Mouse (Mus musculus) midbrain, embryonic 10.5 days (tissue): ENCODE data around the gene Nxpe4. TPM values are rescaled to one million over a fixed set of nuclear protein-coding genes. Genes with fewer than 3 reads are reported as not detected.
A peak's percentile ranks its signal among the peaks of the same experiment; 100 is the strongest.
"Not testable (repeated sequence)": the region's sequence is repeated elsewhere in the genome, so short reads cannot be mapped to it uniquely, and the experiment has no call there.

Experiments used
- DNase-seq: peaks from one replicate; pipeline ENCODE4 v3.0.0-alpha.2; 2017; ENCODE audit warnings: low spot score
- H3K27ac ChIP-seq: fragments of 300-500 bp; sonication (generic); replicated peaks from 2 replicates; pipeline ENCODE4 v1.5.1; 2016; ENCODE audit warnings: mild to moderate bottlenecking
- H3K27me3 ChIP-seq: fragments of 300-500 bp; sonication (generic); 2 replicates; pipeline ENCODE4 v1.6.1; 2016; ENCODE audit warnings: low read depth, mild to moderate bottlenecking; ENCODE audit not compliant: poor library complexity, severe bottlenecking
- H3K36me3 ChIP-seq: fragments of 300-500 bp; sonication (generic); 2 replicates; pipeline ENCODE4 v1.6.1; 2016; ENCODE audit warnings: mild to moderate bottlenecking, moderate library complexity
- H3K4me1 ChIP-seq: fragments of 300-500 bp; sonication (generic); 2 replicates; pipeline ENCODE4 v1.6.1; 2016
- H3K4me3 ChIP-seq: fragments of 300-500 bp; sonication (generic); 2 replicates; pipeline ENCODE4 v1.5.1; 2016; ENCODE audit warnings: mild to moderate bottlenecking, moderate library complexity
- H3K9me3 ChIP-seq: fragments of 300-500 bp; sonication (generic); replicated peaks from 2 replicates; pipeline ENCODE4 v1.6.1; 2016; ENCODE audit warnings: mild to moderate bottlenecking
- WGBS: fragments of 180-500 bp; shearing (Covaris S2); methylation state at CpG from one replicate; pipeline ENCODE4 v1.1.7; 2016; 5-methylcytosine and 5-hydroxymethylcytosine counted together
- polyA plus RNA-seq: library from polyadenylated mRNA; unstranded; fragments of >200 nt; fragmentation: Nextera tagmentation; extraction: Ambion mirVana; gene quantifications from 2 replicates; pipeline ENCODE4 v1.2.1, GENCODE M21; 2016

Gene Nxpe4
- polyA plus RNA-seq = 5.3 and 6.2 TPM in 2 replicates

DNA sequence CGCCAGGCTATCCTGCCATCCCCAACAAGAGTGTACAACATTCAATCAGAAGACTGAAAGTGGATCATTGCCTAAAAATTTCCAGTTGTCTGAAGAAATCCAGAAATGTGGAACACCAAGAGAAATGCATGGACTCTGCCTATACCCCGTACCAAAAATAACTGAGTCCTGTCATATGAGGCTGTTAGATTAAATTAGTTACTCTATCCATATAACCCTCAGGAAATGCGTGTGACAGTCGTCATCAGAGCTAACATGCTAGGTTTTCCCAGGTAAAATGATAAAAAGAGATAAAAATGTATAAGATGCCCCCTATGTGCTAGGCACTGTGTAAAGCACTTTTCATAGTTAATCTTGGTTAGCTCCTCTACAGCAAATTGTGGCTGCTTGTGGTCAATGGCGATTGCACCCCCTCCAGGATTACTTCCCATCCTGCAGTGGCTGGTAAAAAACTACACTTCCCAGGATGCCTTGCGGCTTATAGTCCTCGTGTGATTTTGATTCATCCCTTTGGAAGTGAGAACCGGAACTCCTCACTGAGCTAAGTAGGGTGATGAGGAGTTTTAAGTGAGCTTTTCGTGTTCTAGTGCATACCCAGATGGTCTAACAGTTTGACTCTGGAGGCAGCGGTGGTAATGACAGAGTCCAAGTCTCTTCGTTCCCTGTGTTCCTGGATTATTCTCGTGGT lies at the start of gene Nxpe4:
TSS of gene Nxpe4 (plus strand) at position 519 of the 688 bp plus-strand sequence.
- Histone ChIP-seq H3K4me3 (peak within 1 kb of the TSS; percentile 57), H3K4me1 (peaks cover 13% of the 10 kb centered on the region), H3K27me3 (no peaks in the 10 kb centered on the region), H3K27ac (peak within 1 kb of the TSS; percentile 67), H3K9me3 (no peaks in the 10 kb centered on the region), H3K36me3 (0 out of 2 replicates have a peak, but pooled peaks cover 2% of the 10 kb centered on the region)
- 33% methylated on average over 12 of the region's 12 CpGs for WGBS
- DNase-seq = peak; percentile 79

GRCm38 (mm10) chr9:48126815-48127214 lies 35.0 kb upstream of the Nxpe4 start:
- WGBS = 37% methylated on average over 3 of the region's 3 CpGs
- Histone ChIP-seq H3K27me3 (no peaks in the 10 kb centered on the region), H3K4me3 (no peak overlapping the region), H3K4me1 (no peaks in the 10 kb centered on the region), H3K9me3 (no peaks in the 10 kb centered on the region), H3K27ac (no peak overlapping the region), H3K36me3 (no peaks in the 10 kb centered on the region)
- no peak for DNase-seq

DNA sequence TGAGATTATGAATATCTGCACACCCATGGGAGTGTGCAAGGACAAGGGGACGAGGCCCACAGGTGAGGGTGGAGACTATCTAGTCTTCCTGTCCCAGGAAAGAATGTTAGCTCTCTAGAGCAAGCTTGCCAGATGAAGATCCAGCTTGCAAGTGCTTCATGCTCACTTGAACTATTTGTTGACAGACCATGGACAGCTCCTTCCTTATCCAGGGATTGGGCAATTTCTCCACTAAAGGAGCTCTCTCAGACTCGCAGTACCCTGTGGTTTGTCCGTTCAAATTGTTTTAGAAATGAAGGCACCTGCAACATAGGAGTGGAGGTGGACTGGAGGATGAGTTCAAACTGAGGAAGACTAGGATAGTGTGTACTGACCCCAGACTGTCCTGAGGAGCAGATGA lies 24.3 kb upstream of the Nxpe4 start:
- no peak for DNase-seq
- Histone ChIP-seq H3K4me1 (peaks cover 19% of the 10 kb centered on the region), H3K36me3 (no peaks in the 10 kb centered on the region), H3K4me3 (no peak overlapping the region), H3K27ac (no peak overlapping the region), H3K27me3 (peaks cover 74% of the 10 kb centered on the region), H3K9me3 (no peaks in the 10 kb centered on the region)
- WGBS = 53% methylated on average over 3 of the region's 3 CpGs

DNA sequence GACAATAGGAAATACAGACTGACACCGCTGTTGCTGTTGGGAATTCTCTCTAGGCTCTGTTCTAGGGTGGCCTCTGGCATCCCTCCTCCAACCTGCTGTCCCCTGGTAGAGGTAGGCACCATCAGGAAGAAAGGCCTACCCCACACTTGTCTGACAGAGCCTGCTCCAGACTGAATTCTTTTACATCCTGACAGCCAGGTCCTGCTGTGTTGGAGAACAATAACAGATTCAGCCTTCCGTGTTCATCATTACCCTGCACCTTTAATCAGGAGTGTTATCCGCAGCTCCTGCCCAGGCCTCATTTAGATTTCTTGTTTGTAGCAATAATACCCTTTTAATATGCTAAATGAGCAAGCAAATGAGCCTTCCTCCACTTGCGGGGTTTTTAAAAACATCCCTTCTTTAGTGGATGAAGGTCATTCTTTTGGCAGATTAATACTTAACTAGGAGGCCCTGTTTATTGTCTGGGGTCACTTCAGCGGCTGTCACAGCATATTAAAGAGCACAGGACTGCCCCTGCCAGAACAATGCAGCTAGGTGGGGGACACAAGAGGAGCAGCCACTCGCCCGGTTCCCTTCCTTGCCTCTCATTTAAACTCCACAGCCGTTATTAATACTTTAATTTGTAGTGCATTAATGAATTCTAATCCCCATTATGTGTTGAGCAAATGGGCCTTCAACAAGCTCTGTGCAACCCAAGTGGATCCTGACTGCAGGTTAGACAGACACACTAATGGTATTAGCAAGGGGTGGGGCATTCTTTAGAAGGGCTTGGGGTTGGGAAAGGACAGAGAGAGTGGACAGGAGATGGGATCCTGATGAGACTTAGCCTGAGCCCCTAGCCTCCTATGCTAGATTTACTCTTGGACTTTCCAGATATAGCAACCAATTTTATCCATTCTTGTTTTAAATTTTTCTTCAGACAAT lies 21.1 kb upstream of the Nxpe4 start:
- peak; percentile 17 for DNase-seq
- 10% methylated on average over 8 of the region's 8 CpGs for WGBS
- Histone ChIP-seq H3K27ac (no peak overlapping the region), H3K4me1 (peaks cover 21% of the 10 kb centered on the region), H3K27me3 (peaks cover 91% of the 10 kb centered on the region), H3K4me3 (no peak overlapping the region), H3K9me3 (no peaks in the 10 kb centered on the region), H3K36me3 (no peaks in the 10 kb centered on the region)

DNA sequence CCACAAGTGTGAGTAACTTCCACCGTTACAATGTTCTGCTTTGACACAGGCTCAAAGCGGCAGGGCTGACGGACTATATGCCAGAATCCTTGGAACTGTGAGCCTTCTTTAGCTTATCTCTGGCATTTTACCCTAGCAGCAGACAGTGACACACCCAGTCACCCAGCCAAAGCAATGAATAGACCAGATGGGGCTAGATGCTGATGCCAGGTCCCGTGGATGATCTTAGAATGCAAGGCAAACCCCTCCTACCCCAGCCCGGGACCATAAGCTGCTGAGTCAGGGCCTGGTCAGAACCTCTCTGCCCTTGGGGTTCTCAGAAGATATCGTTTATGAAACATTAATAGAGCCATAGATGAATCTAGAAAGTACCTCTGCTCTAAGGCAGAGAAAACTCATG lies 19.2 kb upstream of the Nxpe4 start:
- no peak overlapping the region for H3K4me3 ChIP-seq
- H3K36me3 ChIP-seq = no peaks in the 10 kb centered on the region
- H3K27me3 ChIP-seq = peaks cover 77% of the 10 kb centered on the region
- WGBS = 91% methylated on average over 6 of the region's 6 CpGs
- H3K9me3 ChIP-seq = no peaks in the 10 kb centered on the region
- H3K4me1 ChIP-seq = peaks cover 36% of the 10 kb centered on the region
- DNase-seq = no peak
- no peak overlapping the region for H3K27ac ChIP-seq

DNA sequence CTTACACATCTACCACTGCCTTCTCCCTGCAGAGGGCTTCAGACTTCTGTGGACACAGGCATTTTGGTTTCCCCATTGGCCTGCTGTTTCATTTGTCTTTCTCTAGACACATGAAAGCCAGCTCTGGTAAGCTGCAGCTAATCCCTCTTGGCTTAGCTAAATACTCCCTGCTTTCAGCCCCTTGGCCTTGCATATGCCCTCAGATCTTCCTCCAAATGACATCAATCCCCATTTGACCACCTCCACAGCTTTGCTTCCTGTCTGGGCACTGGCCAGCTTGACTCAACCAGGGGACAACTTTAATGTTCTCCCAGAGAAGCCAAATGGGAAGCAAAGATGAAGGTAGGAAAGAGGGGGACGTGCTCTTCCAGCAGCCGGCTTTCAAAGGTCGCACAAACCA lies 15.1 kb upstream of the Nxpe4 start:
- Histone ChIP-seq H3K4me1 (peaks cover 18% of the 10 kb centered on the region), H3K36me3 (no peaks in the 10 kb centered on the region), H3K27me3 (peaks cover 71% of the 10 kb centered on the region), H3K4me3 (no peak overlapping the region), H3K27ac (no peak overlapping the region), H3K9me3 (no peaks in the 10 kb centered on the region)
- 81% methylated on average over 3 of the region's 3 CpGs for WGBS
- peak; percentile 38 for DNase-seq

GRCm38 (mm10) chr9:48166531-48166930 lies 4.7 kb downstream of the Nxpe4 start:
- not testable (repeated sequence) for H3K27me3 ChIP-seq, H3K9me3 ChIP-seq, H3K4me3 ChIP-seq, DNase-seq, H3K27ac ChIP-seq, H3K36me3 ChIP-seq
- 70% methylated on average over 6 of the region's 6 CpGs for WGBS
- peaks cover 13% of the 10 kb centered on the region for H3K4me1 ChIP-seq

- Histone ChIP-seq H3K4me3 (no peak overlapping the region), H3K36me3 (no peaks in the 10 kb centered on the region), H3K27me3 (no peaks in the 10 kb centered on the region), H3K9me3 (no peaks in the 10 kb centered on the region), H3K27ac (no peak overlapping the region), H3K4me1 (no peaks in the 10 kb centered on the region)
- DNase-seq = no peak
- WGBS = 52% methylated on average over 1 of the region's 1 CpGs
Measured at GRCm38 (mm10) chr9:48176764-48177163, 14.9 kb downstream of the Nxpe4 start.

DNA sequence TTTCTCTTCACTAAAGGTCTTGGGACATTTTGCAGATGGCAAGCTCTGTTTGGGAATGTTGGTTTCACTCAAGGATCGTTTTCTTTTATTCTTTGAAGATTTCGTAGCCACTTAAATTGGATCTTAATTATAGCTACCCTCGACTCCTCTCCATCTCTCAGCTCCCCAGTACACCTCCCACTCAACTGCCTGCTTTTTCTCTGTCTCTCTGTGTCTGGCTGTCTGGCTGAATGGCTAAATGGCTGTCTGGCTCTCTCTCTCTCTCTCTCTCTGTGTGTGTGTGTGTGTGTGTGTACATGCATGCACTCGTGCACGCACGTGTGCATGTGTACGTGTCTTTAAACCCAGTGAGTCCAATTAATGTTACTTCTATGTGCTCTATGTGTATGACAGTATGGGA lies 19.5 kb downstream of the Nxpe4 start:
- H3K27ac ChIP-seq = no peak overlapping the region
- 90% methylated on average over 7 of the region's 7 CpGs for WGBS
- no peak overlapping the region for H3K4me3 ChIP-seq
- DNase-seq = no peak
- peaks cover 32% of the 10 kb centered on the region for H3K4me1 ChIP-seq
- H3K27me3 ChIP-seq = no peaks in the 10 kb centered on the region
- H3K9me3 ChIP-seq = no peaks in the 10 kb centered on the region
- H3K36me3 ChIP-seq = no peaks in the 10 kb centered on the region

DNA sequence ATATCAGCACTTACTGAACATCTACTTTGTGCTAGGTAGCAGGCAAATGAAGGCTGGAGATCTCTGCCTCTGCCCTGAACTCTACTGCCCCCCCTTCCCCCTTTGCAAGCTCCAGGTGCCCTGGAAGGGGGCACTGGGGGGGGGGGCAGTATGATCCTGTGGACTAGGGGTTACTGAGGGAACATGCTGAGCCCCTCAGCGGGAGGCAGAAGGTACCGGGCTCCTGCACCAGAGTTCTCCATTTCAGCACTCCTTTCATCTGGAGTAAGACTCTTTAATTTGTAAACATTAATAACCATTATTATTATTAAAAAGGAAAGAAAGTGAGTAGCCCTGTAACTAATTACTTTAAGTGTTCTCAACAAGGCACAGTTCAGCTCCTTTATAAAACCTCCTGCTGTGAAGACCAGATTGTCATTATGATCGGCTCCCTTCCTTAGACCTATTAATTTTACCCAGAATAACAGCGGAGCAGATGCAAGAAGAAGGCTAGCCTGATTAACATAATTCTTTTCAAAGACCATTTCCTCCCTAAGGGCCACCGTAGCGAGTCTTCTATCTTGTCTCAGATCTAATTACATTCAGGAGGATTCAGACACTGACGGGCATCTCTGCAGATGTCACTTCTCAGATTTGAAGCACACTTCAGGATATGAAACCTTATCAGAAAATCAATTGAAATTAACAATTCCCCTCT lies 21.0 kb downstream of the Nxpe4 start:
- Histone ChIP-seq H3K4me3 (no peak overlapping the region), H3K27me3 (no peaks in the 10 kb centered on the region), H3K27ac (0 out of 2 replicates have a peak overlapping the region, but pooled peaks have one; percentile 50), H3K9me3 (no peaks in the 10 kb centered on the region), H3K36me3 (no peaks in the 10 kb centered on the region), H3K4me1 (peaks cover 32% of the 10 kb centered on the region)
- 47% methylated on average over 7 of the region's 7 CpGs for WGBS
- DNase-seq = no peak

DNA sequence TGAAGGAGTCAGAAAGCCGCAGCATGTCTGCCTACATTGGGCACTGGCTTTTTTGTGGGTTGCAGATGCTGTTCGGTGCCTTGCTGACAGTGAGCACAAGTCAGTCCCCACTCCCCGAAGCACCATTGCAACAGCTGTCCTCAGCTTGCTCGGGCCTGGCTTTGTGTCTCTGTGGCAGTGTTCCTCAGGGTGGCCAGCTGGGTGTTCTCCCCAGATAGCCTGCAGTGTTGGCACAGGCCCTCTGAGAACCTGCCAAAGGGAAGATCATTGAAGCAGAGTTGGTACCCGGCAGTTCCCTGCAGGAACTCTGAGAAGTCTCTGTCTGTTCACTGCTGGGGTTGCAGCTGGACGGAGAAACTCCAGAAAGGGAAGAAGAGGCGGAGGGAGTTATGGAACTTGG lies 22.5 kb downstream of the Nxpe4 start:
- no peak overlapping the region for H3K4me3 ChIP-seq
- 79% methylated on average over 7 of the region's 7 CpGs for WGBS
- H3K27me3 ChIP-seq = no peaks in the 10 kb centered on the region
- DNase-seq = no peak
- 0 out of 2 replicates have a peak overlapping the region, but pooled peaks have one; percentile 14 for H3K27ac ChIP-seq
- H3K36me3 ChIP-seq = no peaks in the 10 kb centered on the region
- no peaks in the 10 kb centered on the region for H3K9me3 ChIP-seq
- H3K4me1 ChIP-seq = peaks cover 32% of the 10 kb centered on the region

- Histone ChIP-seq H3K9me3 (no peaks in the 10 kb centered on the region), H3K36me3 (no peaks in the 10 kb centered on the region), H3K4me3 (no peak overlapping the region), H3K27me3 (no peaks in the 10 kb centered on the region), H3K27ac (no peak overlapping the region), H3K4me1 (peaks cover 16% of the 10 kb centered on the region)
- WGBS = 82% methylated on average over 6 of the region's 6 CpGs
- DNase-seq = no peak
Measured at GRCm38 (mm10) chr9:48188854-48189253, 27.0 kb downstream of the Nxpe4 start.
